Mouse (Mus musculus) brain, embryonic 18.5 days (tissue): ENCODE data around the gene Dffa.
A peak's percentile ranks its signal among the peaks of the same experiment; 100 is the strongest.
"Not testable (repeated sequence)": the region's sequence is repeated elsewhere in the genome, so short reads cannot be mapped to it uniquely, and the experiment has no call there.

Experiments used
- DNase-seq: peaks from one replicate; pipeline ENCODE4 v3.0.0-alpha.2; 2012; ENCODE audit warnings: low read depth, low spot score

Gene Dffa

GRCm38 (mm10) chr4:149098571-149098970 is 5.4 kb upstream of the Dffa start:
- no peak for DNase-seq

GRCm38 (mm10) chr4:149099369-149100017 is 4.5 kb upstream of the Dffa start, which contains the start of gene Pex14:
TSS of gene Pex14 (minus strand) at chr4:149099876.
- peak; percentile 80 for DNase-seq

- not testable (repeated sequence) for DNase-seq
Measured at GRCm38 (mm10) chr4:149100449-149100848, 3.5 kb upstream of the Dffa start.

- no peak for DNase-seq
Measured at GRCm38 (mm10) chr4:149101456-149101855, 2.5 kb upstream of the Dffa start.

- DNase-seq, result not testable (repeated sequence)
Measured at GRCm38 (mm10) chr4:149119978-149120562, 16.1 kb downstream of the Dffa start.

- no peak for DNase-seq
Measured at GRCm38 (mm10) chr4:149123432-149123831, 19.5 kb downstream of the Dffa start.

GRCm38 (mm10) chr4:149125341-149126114 is 21.6 kb downstream of the Dffa start:
- no peak for DNase-seq

GRCm38 (mm10) chr4:149126115-149126509 is 22.2 kb downstream of the Dffa start:
- no peak for DNase-seq

GRCm38 (mm10) chr4:149126663-149127062 is 22.7 kb downstream of the Dffa start, which contains the start of gene Cort:
TSS of gene Cort (minus strand) at chr4:149126763.
- DNase-seq, result no peak

- no peak for DNase-seq
Measured at GRCm38 (mm10) chr4:149128467-149128866, 24.5 kb downstream of the Dffa start.

- DNase-seq, result no peak
Measured at GRCm38 (mm10) chr4:149131021-149131752, 27.2 kb downstream of the Dffa start.

GRCm38 (mm10) chr4:149131789-149132565 is 28.0 kb downstream of the Dffa start:
- DNase-seq, result no peak

- DNase-seq, result no peak
Measured at GRCm38 (mm10) chr4:149133395-149133794, 29.4 kb downstream of the Dffa start.

GRCm38 (mm10) chr4:149136116-149136850 is 32.3 kb downstream of the Dffa start:
- no peak for DNase-seq

- peak; percentile 66 for DNase-seq
Measured at GRCm38 (mm10) chr4:149136982-149137770, 33.2 kb downstream of the Dffa start, which contains the start of gene Cenps. TSS of gene Cenps (minus strand) at chr4:149137629.

GRCm38 (mm10) chr4:149138515-149138914 is 34.6 kb downstream of the Dffa start:
- no peak for DNase-seq

- DNase-seq, result no peak
Measured at GRCm38 (mm10) chr4:149143594-149143993, 39.6 kb downstream of the Dffa start.

GRCm38 (mm10) chr4:149144459-149144858 is 40.5 kb downstream of the Dffa start:
- DNase-seq, result peak; percentile 61

- DNase-seq, result no peak
Measured at GRCm38 (mm10) chr4:149145151-149145550, 41.2 kb downstream of the Dffa start.
